Mouse (Mus musculus) induced T-regulatory cell, adult 2 months (primary cell): ENCODE data around the gene Alkbh2.

Source experiments
- DNase-seq: peaks from one replicate; pipeline ENCODE4 v3.0.0-alpha.2; 2012; ENCODE audit warnings: low read depth

Gene Alkbh2

DNA sequence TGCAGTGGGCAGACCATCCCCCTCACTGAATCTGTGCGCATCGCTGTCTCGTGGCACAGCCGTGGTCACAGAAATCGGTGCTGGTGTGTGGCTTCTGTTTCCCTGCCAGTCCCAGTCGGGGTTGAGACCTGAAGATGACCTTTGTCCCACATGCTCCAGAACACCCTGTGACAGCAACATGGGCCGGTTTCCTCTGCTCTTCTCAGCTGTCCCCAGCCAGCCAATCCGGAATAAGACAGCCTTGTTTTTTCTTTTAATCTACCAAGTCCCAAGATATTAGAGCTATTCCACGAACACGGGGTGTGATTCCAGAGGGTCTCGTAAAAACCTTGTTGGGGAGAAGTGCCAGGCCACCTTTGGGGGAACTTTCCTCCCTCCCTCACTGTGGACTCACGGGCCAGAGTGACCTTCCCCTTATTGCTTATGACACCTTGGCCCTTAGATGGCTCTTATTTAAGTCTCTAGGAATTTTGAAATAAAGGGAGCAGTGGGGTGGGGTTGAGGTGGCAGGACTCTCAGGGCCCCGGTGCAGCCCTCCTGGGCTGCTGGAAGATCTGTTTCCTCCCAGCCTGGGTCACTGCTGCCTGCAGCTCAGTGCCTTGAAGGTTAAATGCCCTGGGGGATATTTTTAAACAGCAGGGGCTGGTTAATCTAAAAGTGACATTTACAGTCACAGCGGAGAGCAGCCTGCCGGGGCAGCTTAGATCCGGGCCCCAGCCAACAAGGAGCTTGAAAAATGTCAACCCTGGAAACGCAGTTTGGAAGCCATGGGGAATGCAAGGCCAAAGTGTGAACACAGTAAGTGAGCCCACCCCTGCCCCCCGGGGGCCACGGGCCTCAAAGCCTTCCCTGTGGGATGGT is 18.2 kb upstream of the Alkbh2 start, which contains the start of gene Acacb:
Gene Acacb, plus strand, starts transcription at position 508 of the 861 bp plus-strand sequence.
- no peak for DNase-seq

DNA sequence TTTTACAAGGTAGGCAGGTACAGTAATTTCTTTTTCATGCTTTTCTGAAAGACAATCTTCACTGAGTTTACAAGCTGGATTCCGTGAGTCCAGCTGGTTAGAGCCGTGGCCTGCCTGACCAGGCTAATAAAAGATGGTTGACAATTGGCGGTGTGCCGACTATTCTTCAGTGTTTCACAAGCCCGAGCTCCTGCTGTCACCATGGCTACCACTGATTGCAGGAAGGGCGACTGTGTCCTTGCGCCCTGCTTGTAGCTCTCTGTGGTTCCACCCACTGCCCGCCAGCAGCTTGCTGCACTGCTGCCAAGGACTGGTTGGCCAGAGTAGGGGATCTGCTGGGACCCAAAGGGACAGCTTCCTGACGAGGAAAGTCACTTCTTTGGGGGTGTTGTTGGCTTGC is 11.2 kb upstream of the Alkbh2 start:
- no peak for DNase-seq

DNA sequence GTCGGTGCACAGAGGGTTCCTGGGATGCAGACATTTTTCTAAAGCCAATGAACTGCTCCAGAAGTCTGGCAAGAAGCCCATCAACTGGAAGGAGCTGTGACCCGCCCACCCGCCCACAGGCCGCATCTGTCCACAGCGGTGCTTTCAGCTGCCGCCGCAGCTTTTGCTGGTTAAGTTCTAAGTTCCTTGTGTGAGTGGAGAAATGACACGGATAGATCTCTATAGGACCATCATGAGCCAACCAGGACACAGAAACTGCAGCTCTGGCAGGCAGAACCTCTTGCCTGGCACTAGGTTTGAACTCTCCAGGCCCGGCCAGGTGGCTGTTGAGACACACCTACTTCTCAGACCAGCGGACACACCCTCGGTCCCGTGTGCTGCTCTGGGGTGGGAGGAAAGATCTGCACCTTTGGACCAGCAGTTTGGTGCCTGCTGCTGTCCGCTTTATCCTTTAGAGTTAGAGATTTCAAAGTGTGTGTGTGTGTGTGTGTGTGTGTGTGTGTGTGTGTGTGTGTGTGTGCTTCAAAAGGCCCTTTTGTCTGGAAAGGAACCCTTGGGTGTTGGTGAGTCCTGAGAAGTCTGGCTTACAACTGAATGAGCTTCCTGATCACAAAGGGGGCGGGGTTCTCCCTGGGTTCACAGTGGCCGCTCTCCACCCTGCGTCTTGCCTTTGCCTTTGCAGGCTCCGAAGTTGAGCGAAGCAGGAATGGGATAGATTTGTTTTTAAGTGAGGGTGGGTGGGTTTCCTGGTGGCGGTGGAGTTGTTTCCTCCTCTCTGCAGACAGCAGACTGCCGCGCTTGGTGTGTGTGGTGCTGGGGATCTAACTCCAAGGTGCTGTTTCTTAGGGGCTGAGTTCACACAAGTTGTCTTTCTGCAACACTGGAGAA is 10.5 kb upstream of the Alkbh2 start:
- DNase-seq: no peak

DNA sequence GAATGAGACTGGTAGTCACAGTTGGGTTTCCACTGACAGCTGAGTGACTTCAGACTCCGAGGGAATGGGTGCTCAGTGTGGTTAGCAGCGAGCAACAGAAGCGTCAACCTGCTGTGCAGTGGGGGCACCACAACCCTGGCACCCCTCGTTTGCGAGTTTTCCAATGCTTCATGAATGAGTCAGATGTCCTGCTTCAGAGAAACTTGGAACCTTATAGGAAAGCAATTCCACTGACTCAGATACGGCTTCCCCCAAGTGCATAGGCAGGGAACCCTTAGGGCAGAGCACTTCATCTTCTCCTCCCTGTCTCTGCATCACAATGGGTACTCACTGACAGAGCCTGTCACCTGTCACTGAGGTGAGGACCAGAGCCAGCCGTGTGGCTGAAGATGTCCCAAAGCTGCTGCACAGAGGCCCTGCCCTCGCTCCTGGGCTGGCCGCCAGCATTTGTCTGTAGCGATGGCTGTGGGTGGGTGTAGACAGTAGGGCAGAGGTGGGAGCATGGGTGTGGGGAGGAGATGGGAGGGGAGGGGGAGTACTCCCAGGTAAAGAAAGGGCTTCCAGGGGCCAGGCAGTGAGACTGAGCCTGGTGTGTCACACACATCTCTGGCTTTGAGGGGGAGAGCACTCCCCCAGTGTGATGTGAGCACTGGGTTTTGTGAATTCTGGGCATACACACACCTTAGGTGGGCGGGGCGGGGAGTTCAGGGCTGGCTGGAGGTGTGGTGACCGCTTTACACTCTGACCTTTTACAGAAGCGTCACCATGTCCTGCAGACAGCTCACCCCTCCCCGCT is 9.7 kb upstream of the Alkbh2 start:
- no peak for DNase-seq

DNA sequence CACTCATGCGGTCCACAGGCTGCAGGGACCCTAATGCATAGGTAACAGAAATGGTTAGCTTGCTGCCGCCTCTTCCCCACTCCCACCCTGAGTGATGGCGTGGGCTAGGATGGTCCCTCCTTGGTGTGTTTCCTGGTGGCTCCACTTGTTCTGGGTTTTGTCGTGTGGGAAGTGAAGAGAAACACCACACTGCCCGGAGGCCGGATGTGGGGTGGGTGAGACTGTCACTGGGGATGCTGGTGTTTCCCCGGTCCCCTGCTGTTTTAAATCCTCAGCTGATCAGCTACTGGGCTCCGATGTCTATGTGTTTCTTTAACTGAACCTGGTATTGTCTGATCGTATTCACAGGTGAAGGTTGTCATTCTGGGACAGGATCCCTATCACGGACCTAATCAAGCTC is 7.5 kb upstream of the Alkbh2 start:
- peak; percentile 66 for DNase-seq

DNA sequence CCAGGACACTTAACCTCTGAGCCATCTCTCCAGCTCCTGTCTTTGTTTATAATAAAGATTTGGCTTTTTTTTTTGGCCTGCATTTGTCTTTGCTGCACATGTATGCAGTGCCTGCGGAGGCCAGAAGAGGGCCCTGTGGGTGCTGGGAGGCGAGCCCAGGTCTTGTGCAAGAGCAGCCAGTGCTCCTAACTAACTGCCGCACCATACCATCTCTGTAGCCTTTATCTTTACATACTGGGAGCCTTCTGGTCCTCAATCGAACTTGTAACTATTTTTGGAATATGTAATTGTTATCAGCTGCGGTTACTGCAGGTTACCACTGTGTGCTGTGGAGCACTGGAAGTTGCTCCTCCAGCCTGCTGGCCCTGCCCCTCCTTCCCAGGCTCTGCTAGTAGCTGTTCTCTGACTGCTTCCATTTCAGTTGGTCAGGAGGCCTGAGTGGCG is 6.1 kb upstream of the Alkbh2 start:
- peak; percentile 31 for DNase-seq

DNA sequence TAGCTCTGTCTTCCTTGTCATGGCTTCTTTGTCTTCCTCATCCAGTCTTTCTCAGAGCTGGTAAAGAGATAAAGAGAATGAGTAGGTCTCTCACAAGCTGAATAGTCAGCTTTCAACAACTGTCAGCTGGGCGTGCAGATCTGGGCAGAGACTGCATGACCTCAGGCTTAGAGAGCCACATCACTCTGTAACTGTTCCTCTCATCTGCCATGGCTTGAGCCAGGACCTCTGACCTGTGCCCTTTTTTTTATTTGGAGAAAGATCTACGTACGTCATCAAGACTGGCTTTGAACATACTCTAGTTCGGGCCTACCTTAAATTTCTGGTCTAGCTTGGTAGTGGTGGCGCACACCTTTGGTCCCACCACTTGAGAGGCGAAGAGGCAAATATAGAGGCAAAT is 4.8 kb upstream of the Alkbh2 start:
- no peak for DNase-seq

DNA sequence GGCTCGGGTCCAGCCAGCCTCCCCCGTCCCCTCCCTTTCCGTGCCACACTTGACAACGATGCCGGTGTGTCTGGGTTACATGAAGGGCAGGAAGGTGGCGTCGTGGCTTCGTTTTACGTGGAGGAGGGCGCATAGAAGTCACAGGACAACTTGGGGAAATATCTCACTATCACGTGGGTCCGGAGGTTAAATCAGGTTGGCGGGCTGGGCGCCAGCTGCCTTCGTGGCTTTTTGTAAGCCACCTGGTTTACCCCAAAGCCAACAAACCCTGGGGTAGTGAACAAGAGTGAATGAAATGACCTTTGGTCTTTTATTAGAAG is 3.5 kb upstream of the Alkbh2 start:
- peak; percentile 89 for DNase-seq

DNA sequence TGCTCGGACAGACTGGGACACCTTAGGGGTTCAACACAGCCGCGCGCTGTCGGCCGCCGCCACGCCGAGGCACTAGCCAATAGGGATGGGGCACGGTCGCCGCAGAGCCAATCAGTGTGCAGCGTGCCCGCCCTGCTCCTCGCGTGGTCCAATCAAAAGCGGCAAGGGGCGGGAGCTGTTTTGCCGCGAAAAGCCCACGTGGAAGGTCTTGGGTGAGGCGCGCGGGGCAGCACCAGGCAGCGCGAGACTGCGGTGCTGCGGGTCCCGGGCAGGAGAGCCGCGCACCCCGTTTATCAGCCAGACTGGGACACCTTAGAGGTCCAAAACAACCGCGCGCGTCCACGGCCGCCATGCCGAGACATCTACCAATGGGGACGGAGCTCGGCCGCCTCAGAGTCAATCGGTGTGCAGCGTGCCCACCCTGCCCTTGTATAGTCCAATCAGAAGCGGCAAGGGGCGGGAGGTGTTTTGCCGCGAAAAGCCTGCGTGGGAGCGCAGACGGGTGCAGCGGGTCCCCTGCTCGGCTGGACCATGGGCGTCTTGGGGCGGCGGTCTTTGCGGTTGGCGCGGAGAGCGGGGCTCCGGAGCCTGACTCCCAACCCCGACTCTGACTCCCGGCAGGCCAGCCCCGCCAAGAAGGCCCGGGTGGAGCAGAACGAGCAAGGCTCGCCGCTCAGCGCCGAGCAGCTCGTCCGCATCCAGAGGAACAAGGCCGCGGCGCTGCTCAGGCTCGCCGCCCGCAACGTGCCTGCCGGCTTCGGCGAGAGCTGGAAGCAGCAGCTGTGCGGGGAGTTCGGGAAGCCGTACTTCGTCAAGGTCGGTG is 2.9 kb upstream of the Alkbh2 start:
- peak; percentile 96 for DNase-seq

DNA sequence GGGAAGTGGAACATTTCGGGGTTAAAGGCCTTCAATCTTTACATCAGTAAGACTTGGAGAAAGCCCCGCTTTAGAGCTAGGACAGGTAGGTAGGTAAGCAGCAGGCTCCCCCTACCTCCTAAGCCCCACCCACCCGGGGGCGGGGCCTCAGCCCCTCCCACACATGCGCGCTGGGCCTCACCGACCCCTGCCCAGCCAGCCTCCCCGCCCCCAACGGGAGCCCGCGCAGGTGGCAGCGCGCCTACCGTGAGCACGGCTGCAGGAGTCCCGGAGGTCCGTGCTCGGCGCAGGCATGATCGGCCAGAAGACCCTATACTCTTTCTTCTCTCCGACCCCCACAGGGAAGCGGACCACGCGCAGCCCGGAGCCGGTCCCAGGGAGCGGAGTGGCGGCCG is 2.2 kb upstream of the Alkbh2 start, which contains the start of gene Ung:
Gene Ung, plus strand, starts transcription at position 176 of the 395 bp plus-strand sequence.
- DNase-seq: peak; percentile 87

DNA sequence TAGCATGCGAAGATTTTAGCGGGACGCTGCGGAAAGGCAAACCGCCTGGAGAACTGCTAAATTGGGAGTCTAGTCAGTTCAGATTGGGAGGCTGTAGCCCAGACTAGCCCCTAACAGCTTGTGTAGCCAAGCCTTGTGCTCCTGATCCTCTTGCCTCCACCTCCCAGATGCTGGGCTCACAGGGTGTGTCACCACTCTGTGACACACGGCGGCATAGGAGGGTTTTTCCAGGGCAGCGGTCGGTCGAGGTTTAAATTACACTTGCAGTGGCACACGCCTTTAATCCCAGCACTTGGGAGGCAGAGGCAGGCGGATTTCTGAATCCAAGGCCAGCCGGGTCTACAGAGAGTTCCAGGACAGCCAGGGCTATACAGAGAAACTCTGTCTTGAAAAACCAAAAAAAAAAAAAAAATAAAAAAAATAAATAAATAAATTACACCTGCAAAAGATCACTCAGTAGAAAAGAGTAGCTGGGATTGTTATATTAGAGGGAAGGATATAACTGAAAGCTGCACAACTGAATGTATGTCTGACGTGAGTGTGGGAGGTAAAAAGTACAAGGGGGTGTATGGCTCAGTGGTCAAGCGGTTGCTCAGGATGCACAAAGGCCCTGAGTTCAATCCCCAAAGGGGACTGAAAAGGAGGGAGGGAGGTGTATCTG is 1.7 kb upstream of the Alkbh2 start:
- peak; percentile 29 for DNase-seq

DNA sequence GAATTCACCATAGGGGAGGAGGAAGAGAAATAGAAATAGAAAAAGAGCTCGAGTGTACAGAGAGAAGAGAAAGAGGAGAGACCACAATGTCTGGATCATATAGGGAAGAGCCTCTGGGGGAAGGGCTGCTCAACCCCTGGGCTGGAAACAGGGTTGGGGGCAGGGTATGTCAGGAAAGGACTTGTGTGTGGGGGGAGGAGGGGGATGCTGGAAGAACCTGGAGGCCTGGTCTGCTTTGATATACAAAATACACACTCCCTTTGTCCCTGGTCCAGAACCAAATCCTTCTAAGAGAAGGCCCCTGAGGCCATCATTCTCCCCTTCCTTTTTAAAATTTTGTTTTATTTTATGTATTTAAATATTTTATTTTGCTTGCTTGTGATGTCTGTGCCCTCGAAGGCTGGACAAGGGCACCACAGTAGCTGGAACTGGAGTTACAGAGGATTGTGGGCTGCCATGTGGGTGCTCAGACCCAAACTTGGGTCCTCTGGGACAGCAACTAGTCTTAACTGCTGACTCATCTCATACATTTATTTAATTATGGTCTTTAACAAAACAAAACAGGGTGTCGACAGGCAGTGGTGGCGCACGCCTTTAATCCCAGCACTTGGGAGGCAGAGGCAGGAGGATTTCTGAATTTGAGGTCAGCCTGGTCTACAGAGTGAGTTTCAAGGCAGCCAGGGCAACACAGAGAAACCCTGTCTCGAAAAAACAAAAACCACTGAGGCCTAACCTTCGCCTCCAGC is 1.3 kb downstream of the Alkbh2 start:
- DNase-seq: no peak

DNA sequence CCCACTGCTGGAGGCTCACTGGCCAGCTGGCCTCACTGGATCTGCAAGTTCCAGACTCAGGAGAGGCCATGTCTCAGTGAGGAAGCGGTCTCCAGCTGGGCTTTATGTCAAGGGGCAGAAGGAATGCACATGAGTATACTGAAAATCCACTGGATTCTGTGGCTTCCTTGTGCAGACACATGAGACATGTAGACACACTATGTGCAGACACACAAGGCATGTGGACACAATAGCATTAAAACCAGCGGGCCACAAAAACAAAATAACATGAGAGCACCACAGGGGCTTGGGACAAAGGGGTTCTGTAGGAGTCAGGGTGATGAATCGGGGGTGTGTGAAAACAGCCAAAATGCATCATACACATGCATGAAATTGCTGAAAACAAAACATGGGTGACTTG is 2.0 kb downstream of the Alkbh2 start:
- no peak for DNase-seq

DNA sequence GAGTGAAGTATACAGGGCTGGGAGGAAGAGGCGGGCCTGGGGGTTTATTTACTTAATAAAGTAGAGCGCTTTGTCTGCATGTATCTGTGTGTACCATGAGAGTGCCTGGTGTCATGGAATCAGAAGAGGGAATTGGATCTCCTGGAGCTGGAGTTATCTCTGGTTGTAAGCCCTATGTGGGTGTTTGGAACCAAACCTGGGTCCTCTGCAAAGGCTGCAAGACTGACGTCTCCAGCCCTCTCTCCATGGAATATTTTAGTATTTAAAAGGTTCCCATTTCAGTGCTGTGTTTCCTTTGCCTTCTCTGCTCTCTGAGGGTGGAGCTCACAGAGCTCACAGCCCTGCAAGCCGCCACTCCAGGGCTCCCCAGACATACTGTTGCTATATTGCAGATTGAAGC is 8.2 kb downstream of the Alkbh2 start:
- no peak for DNase-seq

DNA sequence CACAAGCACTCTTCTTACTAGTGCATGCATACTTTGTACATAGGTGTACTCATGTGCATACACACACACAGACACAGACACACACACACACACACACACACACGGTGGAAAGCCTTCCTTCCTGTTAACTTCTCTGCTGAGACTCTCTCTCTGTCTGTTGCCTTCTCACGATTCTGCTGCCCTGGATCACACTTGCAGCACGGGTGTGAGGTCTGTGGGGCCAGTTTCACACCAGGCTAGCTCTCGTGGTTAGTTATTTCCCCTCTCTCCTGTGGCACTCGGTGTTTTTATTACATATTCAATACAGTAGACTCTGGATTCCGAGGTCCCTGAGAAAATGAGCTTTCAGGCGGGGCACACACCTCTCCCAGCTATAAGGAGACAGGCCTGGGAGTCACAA is 11.4 kb downstream of the Alkbh2 start:
- DNase-seq: no peak

DNA sequence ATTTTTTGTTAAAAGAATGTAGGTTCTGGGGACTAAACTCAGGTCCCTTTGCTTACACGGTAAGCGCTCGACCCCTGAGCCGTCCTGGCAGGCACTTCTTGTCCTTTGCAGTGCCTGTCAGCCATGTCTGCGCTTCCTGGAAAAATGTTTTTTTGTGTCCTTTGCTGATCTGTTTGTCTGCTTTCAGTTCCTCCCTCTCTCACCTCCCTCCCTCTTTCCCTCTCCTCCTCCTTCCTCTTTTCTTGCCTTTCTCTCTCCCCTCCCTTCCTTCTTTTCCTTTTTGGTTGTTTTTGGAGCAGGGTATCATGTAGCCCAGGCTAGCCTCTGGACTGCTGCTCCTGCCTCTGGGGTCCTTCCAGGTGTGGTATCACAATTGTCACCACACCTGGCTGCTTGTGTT is 13.0 kb downstream of the Alkbh2 start:
- no peak for DNase-seq

DNA sequence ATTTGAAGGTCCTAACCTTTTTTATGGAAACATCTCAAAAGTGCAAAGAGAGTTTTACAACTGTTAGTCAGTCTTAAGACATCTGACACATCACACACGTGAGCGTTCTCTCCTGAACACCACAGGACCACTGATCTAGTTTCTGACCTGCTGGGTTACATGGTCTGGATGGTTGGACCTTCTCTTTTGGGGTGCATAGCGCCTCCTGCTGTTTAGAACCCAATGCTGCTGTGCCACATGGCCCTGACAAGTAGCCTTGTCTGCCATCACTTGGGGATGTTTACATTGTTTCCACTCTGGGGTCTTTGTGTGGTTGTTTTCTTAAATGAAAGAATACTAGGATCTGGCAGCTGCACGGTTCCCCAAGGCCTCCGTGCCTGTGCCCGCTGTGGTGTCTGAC is 14.7 kb downstream of the Alkbh2 start:
- DNase-seq: no peak

DNA sequence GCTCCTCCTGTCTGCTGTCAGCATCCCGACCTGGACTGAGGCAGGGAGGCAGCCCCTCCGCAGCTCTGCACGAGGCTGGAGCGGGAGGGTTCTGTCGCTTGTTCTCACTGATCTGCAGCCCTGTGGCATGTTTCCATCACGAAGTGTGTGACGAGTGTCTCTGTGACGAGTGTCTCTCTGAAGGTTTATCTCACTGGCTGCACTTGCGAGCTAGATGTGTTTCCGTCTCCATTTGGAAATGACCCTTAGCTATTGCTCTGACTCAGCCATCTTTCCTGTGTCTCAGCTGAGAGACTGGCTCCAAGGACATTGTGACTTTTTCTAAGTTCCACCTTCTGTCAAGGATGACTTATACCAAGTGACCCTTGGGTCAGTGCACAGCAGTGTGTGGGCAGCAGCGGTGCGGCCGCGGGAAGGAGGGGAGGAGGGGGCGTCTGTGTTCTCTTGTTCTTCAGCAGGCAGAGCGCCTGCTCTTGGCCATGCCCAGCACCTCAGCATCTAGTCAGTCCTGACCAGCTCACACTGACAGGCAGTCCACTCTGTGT is 21.6 kb downstream of the Alkbh2 start:
- DNase-seq: no peak

DNA sequence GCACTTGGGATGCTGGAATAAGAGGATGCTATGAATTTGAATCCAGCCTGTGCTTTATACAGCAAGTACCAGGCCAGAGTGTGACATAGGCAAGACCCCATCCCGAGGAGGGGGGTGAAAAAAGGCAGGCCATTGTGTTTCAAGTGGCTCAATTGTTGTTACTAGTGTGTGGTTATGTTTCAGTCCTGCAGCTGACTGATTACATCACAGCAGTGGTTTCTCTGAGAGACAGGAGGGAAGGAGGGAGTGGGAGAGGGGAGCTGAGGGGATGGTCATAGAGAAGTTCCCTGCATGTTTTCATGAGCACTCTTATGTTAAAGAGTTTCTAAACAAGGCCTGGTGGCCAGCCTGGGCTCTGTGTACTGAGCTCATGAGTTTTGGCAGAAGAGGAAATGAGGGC is 25.2 kb downstream of the Alkbh2 start:
- no peak for DNase-seq

DNA sequence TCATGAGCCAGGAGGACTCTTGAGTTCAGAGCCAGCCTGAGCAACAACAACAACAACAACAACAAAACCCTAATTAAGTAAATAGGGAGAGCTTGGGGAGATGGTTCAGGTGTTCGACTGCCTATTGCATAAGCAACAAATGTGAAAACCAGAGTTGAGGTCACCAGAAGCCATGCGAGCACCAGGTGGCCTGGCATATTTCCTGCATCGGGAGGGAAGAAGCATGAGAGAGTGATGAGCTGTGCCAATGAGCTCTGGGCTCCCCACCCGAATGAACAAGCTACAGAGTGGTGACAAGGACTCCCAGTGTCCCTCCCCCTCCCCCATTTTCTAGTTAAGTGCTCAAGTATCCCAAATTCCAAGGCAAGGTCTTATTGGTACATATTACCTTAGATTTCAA is 26.1 kb downstream of the Alkbh2 start:
- no peak for DNase-seq
